Mouse (Mus musculus): ENCODE results near the gene Sp7. TPM values are rescaled to one million over a fixed set of nuclear protein-coding genes. Genes with fewer than 3 reads are reported as not detected.

The Sp7 gene
- total RNA-seq, 2 experiments from 2014 or later = not detected

DNA sequence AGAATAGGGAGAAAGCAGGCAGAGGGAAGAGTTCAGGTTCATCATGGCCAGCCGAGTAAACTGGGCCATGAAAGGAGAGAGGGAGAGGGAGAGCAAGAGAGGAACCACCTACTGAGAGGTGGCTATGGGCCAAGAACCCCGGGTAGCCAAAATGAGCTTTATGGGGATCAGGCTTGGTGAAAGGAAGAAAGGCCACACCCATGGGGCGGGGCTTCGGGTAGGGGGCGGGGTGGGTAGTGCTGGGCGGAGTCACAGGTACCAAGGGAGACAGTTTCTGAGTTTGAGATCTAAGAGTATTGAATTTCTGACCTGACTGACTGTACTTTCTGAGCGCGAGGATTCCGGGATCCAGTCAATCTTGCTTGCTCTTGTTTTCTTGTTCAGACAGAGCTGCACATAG lies 19.7 kb upstream of the Sp7 start:
- DNase-seq = no peak

DNA sequence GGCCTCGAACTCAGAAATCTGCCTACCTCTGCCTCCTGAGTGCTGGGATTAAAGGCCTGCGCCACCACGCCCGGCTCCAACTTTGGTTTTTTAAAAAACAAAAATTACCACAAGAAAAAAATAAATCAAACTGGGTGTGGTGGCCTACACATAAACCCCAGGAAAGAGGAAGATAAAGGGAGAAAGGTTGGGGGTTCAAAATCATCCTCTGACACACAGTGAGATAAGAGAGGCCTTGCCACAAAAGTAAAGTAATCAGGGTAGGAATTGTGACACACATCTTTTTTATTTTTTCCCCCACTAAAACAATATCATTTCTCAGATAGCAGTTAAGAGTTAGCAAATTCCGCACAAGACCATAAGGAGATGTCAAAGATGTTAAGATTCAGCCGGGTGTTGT lies 16.7 kb upstream of the Sp7 start:
- DNase-seq = no peak

DNA sequence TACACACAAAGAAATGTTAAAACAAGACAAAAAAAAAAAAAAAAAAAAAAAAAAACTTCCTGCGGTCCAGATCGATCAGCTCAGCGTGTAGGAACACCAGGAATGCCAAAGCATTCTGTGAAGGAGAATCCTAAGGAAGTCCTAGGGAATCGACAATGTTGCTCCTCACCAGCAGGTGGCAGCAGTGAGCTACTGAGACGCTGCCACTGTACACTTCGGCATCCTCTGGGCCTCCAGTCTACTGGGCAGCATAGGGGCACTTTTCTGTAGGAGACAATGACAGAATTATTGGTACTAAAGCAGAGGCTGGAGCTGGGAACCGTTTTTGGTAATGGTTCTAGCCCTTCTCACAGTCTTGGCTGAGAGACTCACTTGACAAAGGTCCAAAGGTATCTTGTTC lies 14.6 kb upstream of the Sp7 start:
- peak; percentile 90 for DNase-seq

DNA sequence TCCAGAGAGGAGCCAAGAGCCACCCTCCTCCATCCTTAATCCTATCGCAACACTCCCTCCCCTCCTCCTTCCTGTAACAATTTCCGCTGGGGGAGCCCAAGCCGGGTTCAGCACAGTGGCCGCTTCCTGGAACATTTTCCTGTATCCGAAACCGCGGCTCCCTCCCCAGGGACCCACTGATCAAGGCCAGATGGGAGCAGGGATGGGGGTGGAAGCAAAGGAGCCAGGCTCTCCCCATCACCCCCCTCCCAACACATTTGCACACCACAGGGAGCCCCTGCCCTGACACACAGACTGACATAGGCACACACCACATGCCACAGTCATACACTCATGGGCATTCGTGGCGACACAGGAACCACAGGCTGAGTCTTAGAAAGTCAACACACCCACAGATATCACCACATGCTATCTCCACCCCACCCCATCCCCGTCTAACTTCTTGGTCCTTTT lies 10.9 kb upstream of the Sp7 start:
- DNase-seq = peak; percentile 80

DNA sequence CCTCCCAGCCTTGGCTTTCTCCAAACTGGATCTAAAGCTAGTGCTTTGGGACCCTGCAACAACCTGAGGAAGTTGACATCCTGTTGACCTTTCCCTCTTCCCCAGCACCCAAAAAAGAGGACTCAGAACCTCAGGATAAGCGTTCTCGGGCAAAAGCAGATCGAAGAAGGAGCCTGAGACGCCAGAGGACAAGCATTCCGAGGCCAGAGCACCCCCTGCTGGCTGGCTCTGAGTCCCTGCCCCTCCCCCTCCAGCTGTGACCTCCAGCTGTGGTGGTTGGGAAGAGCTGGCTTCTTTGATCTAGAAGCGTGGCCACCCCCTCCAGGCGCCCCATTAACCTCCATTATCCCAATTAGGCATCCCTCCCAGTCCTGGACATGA lies 10.2 kb upstream of the Sp7 start:
- DNase-seq = peak; percentile 95

DNA sequence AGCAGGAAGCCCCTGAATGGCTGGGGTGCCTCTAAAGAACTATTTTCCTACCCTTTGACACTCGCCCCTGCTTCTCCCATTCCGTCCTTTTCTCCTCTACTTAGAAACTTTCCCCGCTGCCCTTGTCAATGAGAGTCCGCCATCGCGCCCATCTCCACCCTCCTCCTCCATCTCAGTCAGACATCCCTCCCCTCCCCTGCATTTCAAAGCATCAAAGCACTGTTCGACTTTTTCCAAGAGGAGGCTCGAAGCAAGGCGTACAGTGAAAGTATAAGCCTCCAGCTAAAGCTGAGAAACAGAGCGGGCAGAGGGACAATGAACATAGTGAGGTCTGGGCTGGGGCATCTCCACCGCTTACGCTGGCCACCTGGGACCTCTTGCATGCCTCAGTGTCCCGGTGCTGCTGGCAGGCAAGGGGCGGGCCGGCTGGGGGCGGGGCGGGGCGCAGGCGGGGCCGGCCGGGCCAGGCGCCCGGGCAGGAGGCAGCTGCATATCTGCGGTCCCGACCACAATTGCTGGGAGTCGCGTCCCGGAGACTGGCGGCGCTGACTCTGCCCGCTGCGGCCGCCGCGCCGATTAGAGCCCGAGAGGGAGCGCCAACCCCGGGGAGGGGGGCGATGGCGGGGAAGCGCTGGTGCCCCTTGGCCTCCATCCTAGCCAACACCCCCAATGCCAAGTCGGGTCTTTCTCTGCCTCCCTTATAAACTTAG lies 9.6 kb upstream of the Sp7 start:
- DNase-seq = peak; percentile 67

DNA sequence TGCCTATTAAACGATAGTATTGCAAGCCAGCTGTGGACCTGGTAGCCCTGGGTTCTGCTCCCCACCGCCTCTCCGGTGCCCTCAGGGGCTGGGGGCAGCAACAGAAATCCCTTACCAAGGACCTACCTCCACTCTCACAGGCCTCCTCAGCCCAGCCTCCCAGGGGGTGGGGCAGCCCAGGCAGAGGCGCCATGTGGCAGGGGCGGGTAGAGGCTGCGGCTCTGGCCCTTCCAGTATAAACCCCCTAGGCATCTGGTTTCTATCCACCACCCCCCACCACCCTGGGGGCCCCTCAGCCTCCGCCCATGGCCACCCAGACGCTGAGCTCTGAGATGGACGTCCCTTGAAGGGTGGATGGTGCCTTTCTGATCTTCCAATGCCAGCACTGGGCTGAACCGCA lies 3.7 kb upstream of the Sp7 start:
- no peak for DNase-seq

DNA sequence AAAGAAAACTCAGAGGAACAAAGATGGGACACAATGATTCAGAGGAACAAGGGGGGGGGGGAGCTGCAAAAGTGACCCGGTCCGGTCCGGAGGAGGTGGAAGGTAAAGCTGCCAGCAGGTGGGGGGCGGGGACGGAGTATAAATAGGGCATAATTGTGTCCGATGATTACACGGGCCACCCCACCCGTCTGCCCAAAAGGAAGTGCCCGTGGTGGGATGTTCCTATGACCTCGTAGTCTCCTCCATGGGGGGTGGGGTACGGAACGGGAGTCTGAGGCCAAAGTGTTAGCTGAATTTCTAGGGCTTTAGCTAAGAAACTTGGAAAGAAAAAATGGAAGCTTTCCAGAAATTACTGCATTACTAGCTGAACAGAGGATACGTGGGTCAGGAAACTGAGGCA lies 3.0 kb upstream of the Sp7 start:
- DNase-seq = no peak

DNA sequence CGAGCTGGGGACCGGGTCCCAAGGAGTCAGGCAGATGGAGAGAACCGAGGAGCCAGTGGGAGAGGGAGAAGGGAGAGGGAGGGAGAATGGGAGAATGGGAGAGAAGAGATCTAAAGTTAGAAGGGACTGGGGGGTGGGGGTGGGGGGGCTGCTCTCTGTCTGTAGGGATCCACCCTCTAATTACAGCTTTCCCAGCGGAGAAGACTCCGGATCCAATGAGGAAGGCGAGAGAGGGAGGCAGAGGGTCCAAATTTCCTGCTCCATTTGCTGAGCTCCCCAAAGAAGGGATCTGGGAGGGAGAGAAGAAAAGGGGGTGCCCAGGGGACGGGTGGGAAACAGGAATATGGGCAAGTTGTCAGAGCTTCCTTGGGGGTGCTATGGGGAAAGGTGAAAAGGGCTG lies 744 bp downstream of the Sp7 start:
- no peak for DNase-seq

DNA sequence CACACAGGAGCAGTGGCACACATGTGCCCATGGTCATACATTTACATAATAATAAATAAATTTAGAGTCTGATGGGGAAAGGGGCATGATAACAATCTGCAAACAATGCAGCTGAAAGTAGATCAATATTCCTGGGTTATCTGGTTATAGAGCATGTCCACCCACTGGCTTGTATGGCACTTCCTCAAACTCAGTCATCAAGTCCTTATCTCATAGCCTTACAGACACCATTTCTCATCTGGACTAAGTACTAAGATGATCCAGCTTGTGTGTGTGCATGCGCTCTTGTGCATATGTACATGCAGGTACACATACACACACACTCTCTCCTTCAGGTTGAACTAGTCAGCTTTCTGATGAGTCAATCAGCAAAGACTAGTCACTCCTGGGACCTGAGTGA lies 2.3 kb downstream of the Sp7 start:
- no peak for DNase-seq

DNA sequence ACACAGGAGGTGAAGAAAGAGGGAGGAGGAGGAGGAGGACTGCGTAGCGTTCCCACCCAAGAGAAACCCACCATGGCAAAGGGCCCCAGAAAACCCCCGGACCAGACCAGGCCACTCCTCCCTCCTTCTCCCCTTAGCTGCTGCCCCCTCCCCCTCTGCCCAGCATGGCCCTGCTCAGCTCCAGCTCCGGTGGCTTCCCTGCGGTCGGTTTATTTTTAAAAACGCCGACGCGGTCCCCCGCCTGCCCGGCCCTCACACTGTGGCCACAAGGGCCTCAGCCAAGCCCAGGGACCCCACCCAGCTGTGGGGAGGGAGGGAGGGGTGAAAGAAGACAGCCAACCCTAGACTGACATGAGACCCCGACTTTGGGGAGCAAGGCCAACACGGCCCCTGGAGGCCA lies 4.3 kb downstream of the Sp7 start:
- peak; percentile 35 for DNase-seq

DNA sequence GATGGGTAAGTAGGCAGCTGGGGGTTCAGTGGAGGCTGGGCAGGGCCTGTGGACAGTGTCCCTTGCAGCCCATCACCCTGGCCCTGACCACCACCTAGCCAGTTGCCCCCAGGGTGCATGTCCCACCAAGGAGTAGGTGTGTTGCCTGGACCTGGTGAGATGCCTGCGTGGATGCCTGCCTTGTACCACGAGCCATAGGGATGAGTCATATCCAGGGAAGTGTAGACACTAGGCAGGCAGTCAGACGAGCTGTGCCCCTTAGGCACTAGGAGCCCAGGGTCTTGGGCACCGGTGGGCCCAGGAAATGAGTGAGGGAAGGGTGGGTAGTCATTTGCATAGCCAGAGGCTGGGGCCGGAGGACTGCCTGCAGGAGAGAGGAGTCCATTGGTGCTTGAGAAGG lies 8.1 kb downstream of the Sp7 start:
- no peak for DNase-seq

DNA sequence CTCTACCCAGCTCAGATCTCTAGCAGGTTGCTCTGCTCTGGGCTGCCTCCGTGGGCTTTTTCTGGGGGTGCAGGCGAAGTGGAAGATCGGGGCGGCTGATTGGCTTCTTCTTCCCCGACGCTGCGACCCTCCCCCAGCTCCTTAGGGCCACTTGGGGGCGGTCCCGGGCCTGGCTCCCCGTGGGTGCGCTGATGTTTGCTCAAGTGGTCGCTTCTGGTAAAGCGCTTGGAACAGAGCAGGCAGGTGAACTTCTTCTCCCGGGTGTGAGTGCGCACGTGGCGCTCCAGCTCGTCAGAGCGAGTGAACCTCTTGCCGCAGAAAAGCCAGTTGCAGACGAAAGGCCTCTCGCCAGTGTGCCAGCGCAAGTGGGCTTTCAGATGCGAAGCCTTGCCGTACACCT lies 8.9 kb downstream of the Sp7 start:
- DNase-seq = no peak

DNA sequence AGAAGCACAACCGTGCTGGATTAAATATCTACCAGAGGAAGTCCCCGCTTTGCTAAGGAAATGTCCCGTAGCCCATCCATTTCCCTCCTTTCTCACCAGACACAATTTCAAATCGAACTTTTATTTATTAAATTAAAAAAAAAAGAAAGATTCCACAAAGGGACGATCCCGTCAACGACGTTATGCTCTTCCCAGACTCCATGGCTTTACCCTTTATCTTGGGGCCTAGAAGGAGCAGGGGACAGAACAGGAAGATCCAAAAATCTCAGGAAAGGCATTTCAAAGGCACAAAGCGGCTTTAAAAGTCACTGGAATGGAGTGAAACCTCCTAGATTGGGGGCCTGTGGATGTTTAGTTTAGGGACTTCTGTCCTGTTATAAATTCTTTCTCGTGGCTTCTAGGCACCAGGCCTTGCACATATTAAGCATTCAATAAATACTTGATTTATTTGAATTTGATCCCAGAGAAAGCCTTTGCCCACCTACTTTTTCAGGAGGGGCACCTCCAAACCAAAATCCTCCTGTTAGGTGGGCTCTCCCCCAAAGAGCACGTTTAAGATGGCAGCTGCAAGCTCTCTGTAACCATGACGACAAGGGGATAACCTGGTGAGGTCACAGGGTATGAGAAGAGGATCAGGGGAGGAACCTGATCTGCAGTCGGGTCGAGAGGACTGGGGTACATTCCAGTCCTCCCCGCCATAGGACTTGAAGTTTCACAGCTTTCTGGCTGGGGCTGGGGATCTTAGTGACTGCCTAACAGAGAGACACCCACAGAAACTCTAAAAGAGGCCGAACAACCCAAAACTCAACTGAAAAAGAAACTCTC lies 10.3 kb downstream of the Sp7 start:
- no peak for DNase-seq

DNA sequence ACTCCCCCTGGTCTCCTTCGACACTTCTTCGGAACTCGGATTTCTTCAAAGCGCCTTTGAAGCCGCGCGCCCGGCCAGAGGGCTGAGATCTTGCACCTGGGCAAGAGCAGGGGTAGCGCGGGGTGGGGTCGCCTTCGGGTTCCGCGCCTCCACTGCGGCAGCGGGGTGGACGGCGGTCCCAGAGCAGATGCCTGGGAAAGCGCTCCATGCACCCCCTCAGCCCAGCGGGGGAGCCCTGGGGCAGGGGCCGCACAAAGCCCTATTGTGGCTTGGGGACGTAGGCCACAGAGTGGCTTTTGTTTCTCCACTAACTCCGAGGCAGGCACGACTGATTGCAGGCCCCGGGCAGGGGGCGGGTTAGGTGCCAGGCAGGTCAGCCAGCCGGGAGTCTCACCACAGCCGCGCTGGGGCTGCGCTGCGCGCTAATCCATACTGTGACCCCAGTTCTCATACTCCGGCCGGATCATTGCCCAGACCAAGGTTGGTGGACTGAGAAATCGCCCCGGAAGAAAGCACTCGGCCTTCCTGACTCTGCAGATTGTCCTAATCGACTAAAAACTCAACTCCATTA lies 11.0 kb downstream of the Sp7 start:
- DNase-seq = no peak

DNA sequence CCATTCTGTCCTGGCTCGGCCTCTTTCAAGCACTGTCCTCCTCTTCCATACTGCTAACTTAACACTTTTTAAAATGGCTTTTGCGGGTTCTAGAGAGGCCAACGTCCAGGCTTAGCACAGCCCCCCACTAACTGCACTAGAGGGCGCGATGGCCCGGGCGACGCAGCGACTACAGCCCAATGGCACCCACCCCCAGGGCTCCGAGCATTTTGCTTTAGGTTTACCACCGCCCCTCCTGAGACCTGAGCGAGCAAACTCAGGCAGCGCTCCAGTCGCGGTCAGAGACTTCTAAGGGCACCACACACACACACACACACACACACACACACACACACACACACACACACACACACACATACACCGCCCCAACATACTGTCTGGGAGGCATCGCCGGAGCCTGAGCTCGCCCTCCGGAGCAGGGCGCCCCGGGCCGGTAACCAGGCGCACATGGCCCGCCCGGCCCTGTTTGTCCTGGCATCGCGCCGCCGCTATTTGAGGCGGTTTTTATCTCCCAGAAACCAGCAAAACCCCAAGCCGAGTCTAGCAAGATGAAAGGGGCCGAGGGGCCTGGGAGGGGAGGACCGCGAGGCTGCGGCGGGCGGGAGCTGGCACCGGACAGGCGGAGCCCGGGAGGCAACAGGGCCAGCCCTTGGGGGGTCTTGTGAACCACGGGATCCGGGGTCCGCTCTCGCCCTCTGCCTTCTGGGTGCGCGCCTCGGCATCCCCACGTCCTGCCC lies 11.7 kb downstream of the Sp7 start:
- DNase-seq = peak; percentile 77

DNA sequence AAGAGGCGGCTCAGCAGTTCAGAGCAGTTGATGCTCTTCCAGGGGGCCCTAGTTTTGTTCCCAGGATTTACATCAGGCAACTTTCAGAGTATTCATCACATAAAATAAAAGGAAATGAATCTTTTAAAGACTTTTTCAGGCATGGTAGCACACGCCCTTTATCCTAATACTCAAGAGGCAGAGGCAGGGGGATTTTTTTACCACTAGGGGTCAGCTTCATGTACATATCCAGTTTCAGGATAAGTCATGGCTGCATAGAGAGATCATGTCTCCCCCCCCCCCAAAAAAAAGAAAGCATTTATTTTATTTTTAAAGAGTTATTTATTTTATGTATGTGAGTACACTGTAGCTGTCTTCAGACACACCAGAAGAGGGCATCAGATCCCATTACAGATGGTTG lies 13.0 kb downstream of the Sp7 start:
- no peak for DNase-seq

DNA sequence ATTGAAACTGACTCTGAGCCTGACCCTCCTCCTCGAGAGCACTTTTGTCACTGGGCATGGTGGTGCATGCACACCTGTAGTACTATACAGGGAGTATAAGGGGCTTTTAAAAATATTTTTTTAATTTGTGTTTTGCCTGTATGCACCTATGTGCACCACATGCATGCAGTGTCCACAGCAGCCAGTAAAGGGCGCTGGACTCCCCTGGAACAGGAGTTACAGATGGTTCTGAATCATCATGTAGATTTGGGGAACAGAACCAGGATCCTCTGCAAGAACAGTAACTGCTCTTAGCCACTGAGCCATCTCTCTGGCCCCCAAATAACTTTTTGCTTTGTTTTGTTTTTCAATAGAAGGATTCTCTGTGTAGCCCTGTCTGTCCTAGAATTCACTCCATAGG lies 14.8 kb downstream of the Sp7 start:
- DNase-seq = no peak

DNA sequence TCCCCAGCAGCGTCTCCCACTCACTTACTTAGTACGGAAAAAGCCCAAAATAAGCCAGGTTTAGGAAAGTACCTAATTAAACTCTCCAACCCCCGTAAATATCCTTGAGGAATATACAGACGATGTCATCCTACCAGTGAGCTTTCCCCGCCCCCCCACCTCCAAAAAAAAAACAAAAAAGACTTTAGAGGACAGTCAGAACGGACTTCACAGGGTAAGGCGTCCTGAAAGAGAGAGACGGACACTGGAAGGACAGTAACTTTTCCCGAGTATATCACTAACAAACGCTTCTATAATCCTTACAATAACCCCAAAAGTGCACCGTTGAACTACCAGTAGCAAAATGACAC lies 16.1 kb downstream of the Sp7 start:
- DNase-seq = peak; percentile 17

DNA sequence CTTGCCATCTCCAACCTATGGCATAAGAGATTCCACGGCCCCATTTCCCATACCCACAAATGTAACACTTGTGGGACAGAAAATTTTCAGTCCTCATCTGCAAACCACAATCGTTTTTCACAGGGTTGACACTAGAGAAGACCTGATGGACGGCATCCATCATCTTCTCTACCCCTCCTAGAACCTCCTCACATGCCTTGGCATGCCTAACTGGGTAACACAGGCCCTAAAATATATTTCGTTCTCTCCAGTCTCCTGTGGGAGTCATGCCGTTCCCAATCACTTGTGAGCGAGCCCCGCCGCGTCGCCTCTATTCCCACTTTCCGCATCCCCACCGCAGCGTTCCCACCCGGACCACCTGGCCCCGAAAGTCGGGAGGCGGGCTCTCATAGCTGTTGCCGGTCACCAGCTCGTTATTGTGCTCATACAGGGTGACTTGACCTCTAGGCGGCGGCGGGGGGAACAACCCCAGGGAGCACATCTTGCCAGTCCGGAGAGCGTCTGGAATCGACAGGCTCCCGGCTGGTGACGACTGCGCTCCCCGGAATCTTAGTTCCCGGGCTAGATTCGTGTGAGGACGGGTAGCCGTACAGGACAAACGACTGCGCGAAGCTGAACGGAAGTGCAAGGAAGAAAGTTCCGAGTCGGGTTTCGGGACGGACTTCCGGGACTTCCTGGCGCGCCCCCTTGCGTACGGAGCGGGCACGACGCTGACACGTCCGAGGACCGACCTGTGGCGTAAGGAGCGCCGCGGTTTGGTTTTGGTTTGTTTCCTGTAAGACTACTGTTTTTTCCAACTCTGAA lies 16.6 kb downstream of the Sp7 start, which contains the start of gene Aaas:
Aaas (minus strand) TSS at position 634 of the 804 bp plus-strand sequence.
- peak; percentile 98 for DNase-seq

DNA sequence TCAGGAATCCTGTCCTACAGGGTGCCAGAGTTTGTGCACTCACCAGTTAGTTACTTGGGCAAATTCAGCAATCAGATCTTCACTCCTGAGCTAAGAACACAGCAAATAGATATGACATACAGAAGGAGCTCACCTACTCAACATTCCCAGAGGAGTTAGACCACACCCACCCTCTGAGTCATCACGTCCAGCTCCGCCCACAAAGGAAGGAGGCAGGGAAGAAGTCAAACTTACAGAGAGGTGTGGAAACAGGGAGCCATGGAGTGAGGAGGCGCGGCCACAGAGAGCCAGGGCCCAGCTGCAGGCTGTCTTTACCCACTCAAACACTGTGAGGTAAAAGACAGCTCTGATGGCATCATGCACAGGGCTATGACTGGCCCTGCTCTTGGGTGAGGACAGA lies 20.5 kb downstream of the Sp7 start:
- DNase-seq = no peak

DNA sequence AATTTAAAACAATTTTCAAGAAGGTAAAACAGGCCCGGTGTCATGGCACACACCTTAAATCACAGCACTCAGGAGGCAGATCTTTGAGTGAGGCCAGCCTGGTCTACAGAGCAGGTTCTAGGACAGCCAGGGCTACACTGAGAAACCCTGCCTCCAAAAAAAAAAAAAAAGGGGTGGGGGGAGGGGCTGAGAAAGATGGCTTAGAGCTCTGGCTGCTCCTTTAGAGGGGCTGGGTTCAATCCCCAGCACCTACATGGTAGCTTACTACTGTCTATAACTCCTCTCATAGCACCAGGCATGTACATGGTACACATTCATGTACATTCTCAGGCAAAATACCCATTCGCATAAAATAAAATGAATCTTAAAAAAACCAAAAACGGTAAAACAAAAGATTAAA lies 22.5 kb downstream of the Sp7 start:
- no peak for DNase-seq
